Mouse (Mus musculus) fat pad, adult 2 months (tissue): ENCODE measurements around the gene Hs6st2.

Experiments
- DNase-seq: peaks from one replicate; pipeline ENCODE4 v3.0.0-alpha.2; 2011; ENCODE audit warnings: low read depth, low spot score; ENCODE audit errors: extremely low read depth

Hs6st2 gene

GRCm38 (mm10) chrX:51681756-51682155 lies at the start of gene Hs6st2:
Gene Hs6st2 (minus strand): TSS chrX:51681856.
- DNase-seq = no peak

GRCm38 (mm10) chrX:51714086-51714745 lies 32.6 kb upstream of the Hs6st2 start:
- DNase-seq = no peak

- no peak for DNase-seq
Observed at GRCm38 (mm10) chrX:51712996-51713395, 31.3 kb upstream of the Hs6st2 start.

GRCm38 (mm10) chrX:51702823-51703222 lies 21.2 kb upstream of the Hs6st2 start:
- DNase-seq = no peak

- DNase-seq = no peak
Observed at GRCm38 (mm10) chrX:51699079-51699478, 17.4 kb upstream of the Hs6st2 start.

- no peak for DNase-seq
Observed at GRCm38 (mm10) chrX:51686048-51686949, 4.6 kb upstream of the Hs6st2 start.

- no peak for DNase-seq
Observed at GRCm38 (mm10) chrX:51684336-51685056, 2.8 kb upstream of the Hs6st2 start.

- no peak for DNase-seq
Observed at GRCm38 (mm10) chrX:51681170-51681667, 437 bp downstream of the Hs6st2 start.

- DNase-seq = no peak
Observed at GRCm38 (mm10) chrX:51680428-51681169, 1.1 kb downstream of the Hs6st2 start.

- DNase-seq = no peak
Observed at GRCm38 (mm10) chrX:51679601-51680427, 1.8 kb downstream of the Hs6st2 start.

GRCm38 (mm10) chrX:51658236-51658635 lies 23.4 kb downstream of the Hs6st2 start:
- no peak for DNase-seq

GRCm38 (mm10) chrX:51642661-51643257 lies 38.9 kb downstream of the Hs6st2 start:
- no peak for DNase-seq

GRCm38 (mm10) chrX:51635756-51636155 lies 45.9 kb downstream of the Hs6st2 start:
- no peak for DNase-seq

GRCm38 (mm10) chrX:51631376-51631775 lies 50.3 kb downstream of the Hs6st2 start:
- DNase-seq = no peak

GRCm38 (mm10) chrX:51614384-51615004 lies 67.2 kb downstream of the Hs6st2 start:
- no peak for DNase-seq

- no peak for DNase-seq
Observed at GRCm38 (mm10) chrX:51610743-51611142, 70.9 kb downstream of the Hs6st2 start.

- DNase-seq = no peak
Observed at GRCm38 (mm10) chrX:51606231-51606863, 75.3 kb downstream of the Hs6st2 start.

- no peak for DNase-seq
Observed at GRCm38 (mm10) chrX:51592751-51593150, 88.9 kb downstream of the Hs6st2 start.
